Mouse (Mus musculus): ENCODE measurements around the gene Slc2a10. TPM values are rescaled to one million over a fixed set of nuclear protein-coding genes. Genes with fewer than 3 reads are reported as not detected.
A peak's percentile ranks its signal among the peaks of the same experiment; 100 is the strongest.
"Not testable (repeated sequence)": the region's sequence is repeated elsewhere in the genome, so short reads cannot be mapped to it uniquely, and the experiment has no call there.

The Slc2a10 gene
- polyA plus RNA-seq, 1 experiment from 2014 or later, result 1.1 TPM

- no peaks in the 10 kb centered on the region for H3K9me3 ChIP-seq (ENCODE audit: control insufficient read depth, low read length)
- peak overlapping the region; percentile 67 for H3K4me3 ChIP-seq (ENCODE audit: low read depth, low read length)
- peaks cover 17% of the 10 kb centered on the region for H3K36me3 ChIP-seq (ENCODE audit: control insufficient read depth, insufficient read depth, low read length)
- WGBS, result 8% methylated on average over 17 of the region's 17 CpGs
- H3K4me1 ChIP-seq (ENCODE audit: control insufficient read depth, insufficient read depth, low read length), result peaks cover 14% of the 10 kb centered on the region
- H3K9ac ChIP-seq (replicated peaks; ENCODE audit: low read depth, low read length), result peak overlapping the region; percentile 71
- H3K4me2 ChIP-seq (ENCODE audit: low read depth, low read length), result peak overlapping the region; percentile 71
- H3K27ac ChIP-seq (ENCODE audit: low read depth, low read length), result peak overlapping the region; percentile 73
- H3K27me3 ChIP-seq (ENCODE audit: control insufficient read depth, insufficient read depth, low read length), result no peaks in the 10 kb centered on the region
- peak; percentile 35 for ATAC-seq (ENCODE audit: low read depth)
These were observed 9.9 kb upstream of the Slc2a10 start for GRCm38 (mm10) chr2:165493587-165494210.

DNA sequence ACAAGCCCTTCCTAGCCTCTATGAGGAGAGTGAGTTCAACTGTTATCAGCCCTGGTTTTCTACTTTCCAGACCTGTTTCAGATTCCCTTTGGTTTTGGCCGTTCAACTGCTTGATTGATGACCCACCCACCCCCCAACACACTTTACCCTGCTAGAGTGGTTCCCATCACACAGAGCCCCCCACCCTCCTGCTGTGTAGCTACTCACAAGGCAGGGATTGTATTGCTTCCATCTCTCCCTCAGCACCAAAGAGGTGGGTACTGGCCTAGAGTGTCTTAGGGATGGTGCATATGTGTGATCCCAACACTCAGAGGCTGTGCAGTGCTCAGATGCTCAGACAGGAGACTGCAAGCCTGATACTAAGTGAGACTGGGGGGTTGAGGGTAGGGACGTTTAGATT is 9.1 kb upstream of the Slc2a10 start:
- 37% methylated on average over 2 of the region's 2 CpGs for WGBS
- H3K9ac ChIP-seq (replicated peaks; ENCODE audit: low read depth, low read length), result no peak overlapping the region

DNA sequence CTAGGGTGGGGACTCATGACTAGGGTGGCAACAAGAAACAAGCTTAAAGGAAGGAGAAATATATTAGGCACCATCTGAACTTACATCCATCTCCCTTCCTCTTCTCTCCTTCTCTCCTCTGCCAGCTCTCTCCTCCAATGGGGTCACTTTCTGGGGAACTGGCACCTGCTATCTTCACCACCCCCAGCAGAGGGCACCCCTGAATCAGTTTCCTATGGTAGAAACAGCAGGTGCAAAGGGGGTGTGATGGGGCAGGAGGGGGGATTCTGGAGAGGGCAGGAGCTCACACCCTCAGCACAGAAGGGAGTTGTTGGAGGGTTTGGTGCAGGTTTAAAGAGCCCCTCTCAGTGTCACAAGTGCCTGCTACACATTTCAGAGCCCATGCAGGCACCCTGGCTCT is 7.3 kb upstream of the Slc2a10 start:
- no peak overlapping the region for H3K4me2 ChIP-seq (ENCODE audit: low read depth, low read length)
- no peak overlapping the region for H3K9ac ChIP-seq (replicated peaks; ENCODE audit: low read depth, low read length)
- H3K36me3 ChIP-seq (ENCODE audit: control insufficient read depth, insufficient read depth, low read length), result no peaks in the 10 kb centered on the region
- H3K27ac ChIP-seq (ENCODE audit: low read depth, low read length), result no peak overlapping the region
- ATAC-seq (ENCODE audit: low read depth), result no peak
- H3K4me3 ChIP-seq (ENCODE audit: low read depth, low read length), result no peak overlapping the region
- H3K27me3 ChIP-seq (ENCODE audit: control insufficient read depth, insufficient read depth, low read length), result no peaks in the 10 kb centered on the region
- H3K9me3 ChIP-seq (ENCODE audit: control insufficient read depth, low read length), result no peaks in the 10 kb centered on the region
- H3K4me1 ChIP-seq (ENCODE audit: control insufficient read depth, insufficient read depth, low read length), result peaks cover 14% of the 10 kb centered on the region

More for the DNA sequence above, 9.1 kb upstream of the Slc2a10 start:
- peaks cover 9% of the 10 kb centered on the region; the same call in 1 of the 2 replicates for H3K36me3 ChIP-seq (ENCODE audit: control insufficient read depth, insufficient read depth, low read length)
- H3K4me2 ChIP-seq (ENCODE audit: low read depth, low read length), result no peak overlapping the region
- no peaks in the 10 kb centered on the region for H3K27me3 ChIP-seq (ENCODE audit: control insufficient read depth, insufficient read depth, low read length)
- H3K9me3 ChIP-seq (ENCODE audit: control insufficient read depth, low read length), result no peaks in the 10 kb centered on the region
- H3K4me1 ChIP-seq (ENCODE audit: control insufficient read depth, insufficient read depth, low read length), result peaks cover 14% of the 10 kb centered on the region
- H3K27ac ChIP-seq (ENCODE audit: low read depth, low read length), result peak overlapping the region; percentile 73
- no peak overlapping the region for H3K4me3 ChIP-seq (ENCODE audit: low read depth, low read length)
- ATAC-seq (ENCODE audit: low read depth), result no peak

GRCm38 (mm10) chr2:165497706-165498275 is 5.8 kb upstream of the Slc2a10 start:
- Histone ChIP-seq H3K4me2 (ENCODE audit: low read depth, low read length) (no peak overlapping the region), H3K4me3 (ENCODE audit: low read depth, low read length) (no peak overlapping the region), H3K36me3 (ENCODE audit: control insufficient read depth, insufficient read depth, low read length) (no peaks in the 10 kb centered on the region), H3K27me3 (ENCODE audit: control insufficient read depth, insufficient read depth, low read length) (no peaks in the 10 kb centered on the region), H3K9ac (replicated peaks; ENCODE audit: low read depth, low read length) (no peak overlapping the region), H3K27ac (ENCODE audit: low read depth, low read length) (no peak overlapping the region), H3K4me1 (ENCODE audit: control insufficient read depth, insufficient read depth, low read length) (peaks cover 9% of the 10 kb centered on the region), H3K9me3 (ENCODE audit: control insufficient read depth, low read length) (no peaks in the 10 kb centered on the region)
- no peak for ATAC-seq (ENCODE audit: low read depth)
- 77% methylated on average over 2 of the region's 2 CpGs for WGBS

GRCm38 (mm10) chr2:165498816-165499215 is 4.8 kb upstream of the Slc2a10 start:
- Histone ChIP-seq H3K27me3 (ENCODE audit: control insufficient read depth, insufficient read depth, low read length) (no peaks in the 10 kb centered on the region), H3K4me3 (ENCODE audit: low read depth, low read length) (no peak overlapping the region), H3K9me3 (ENCODE audit: control insufficient read depth, low read length) (no peaks in the 10 kb centered on the region), H3K27ac (ENCODE audit: low read depth, low read length) (no peak overlapping the region), H3K36me3 (ENCODE audit: control insufficient read depth, insufficient read depth, low read length) (no peaks in the 10 kb centered on the region), H3K4me1 (ENCODE audit: control insufficient read depth, insufficient read depth, low read length) (peaks cover 11% of the 10 kb centered on the region), H3K9ac (replicated peaks; ENCODE audit: low read depth, low read length) (no peak overlapping the region), H3K4me2 (ENCODE audit: low read depth, low read length) (no peak overlapping the region)
- no peak for ATAC-seq (ENCODE audit: low read depth)
- WGBS, result 75% methylated on average over 6 of the region's 6 CpGs

GRCm38 (mm10) chr2:165509686-165510085 is 6.1 kb downstream of the Slc2a10 start:
- Histone ChIP-seq H3K36me3 (ENCODE audit: control insufficient read depth, insufficient read depth, low read length) (no peaks in the 10 kb centered on the region), H3K4me2 (ENCODE audit: low read depth, low read length) (no peak overlapping the region), H3K4me3 (ENCODE audit: low read depth, low read length) (no peak overlapping the region), H3K27ac (ENCODE audit: low read depth, low read length) (no peak overlapping the region), H3K4me1 (ENCODE audit: control insufficient read depth, insufficient read depth, low read length) (peaks cover 5% of the 10 kb centered on the region), H3K27me3 (ENCODE audit: control insufficient read depth, insufficient read depth, low read length) (no peaks in the 10 kb centered on the region), H3K9ac (replicated peaks; ENCODE audit: low read depth, low read length) (no peak overlapping the region), H3K9me3 (ENCODE audit: control insufficient read depth, low read length) (no peaks in the 10 kb centered on the region)
- WGBS, result 80% methylated on average over 9 of the region's 9 CpGs
- ATAC-seq (ENCODE audit: low read depth), result no peak

- no peak overlapping the region for H3K4me2 ChIP-seq (ENCODE audit: low read depth, low read length)
- peaks cover 5% of the 10 kb centered on the region for H3K4me1 ChIP-seq (ENCODE audit: control insufficient read depth, insufficient read depth, low read length)
- H3K27ac ChIP-seq (ENCODE audit: low read depth, low read length), result no peak overlapping the region
- 40% methylated on average over 5 of the region's 5 CpGs for WGBS
- no peak overlapping the region for H3K9ac ChIP-seq (replicated peaks; ENCODE audit: low read depth, low read length)
- no peaks in the 10 kb centered on the region for H3K9me3 ChIP-seq (ENCODE audit: control insufficient read depth, low read length)
- H3K4me3 ChIP-seq (ENCODE audit: low read depth, low read length), result no peak overlapping the region
- no peaks in the 10 kb centered on the region for H3K27me3 ChIP-seq (ENCODE audit: control insufficient read depth, insufficient read depth, low read length)
- ATAC-seq (ENCODE audit: low read depth), result no peak
- H3K36me3 ChIP-seq (ENCODE audit: control insufficient read depth, insufficient read depth, low read length), result no peaks in the 10 kb centered on the region
These were observed 6.9 kb downstream of the Slc2a10 start for GRCm38 (mm10) chr2:165510466-165510865.

- not testable (repeated sequence) for H3K9me3 ChIP-seq (ENCODE audit: control insufficient read depth, low read length); H3K36me3 ChIP-seq (ENCODE audit: control insufficient read depth, insufficient read depth, low read length); H3K27ac ChIP-seq (ENCODE audit: low read depth, low read length); H3K9ac ChIP-seq (replicated peaks; ENCODE audit: low read depth, low read length); ATAC-seq (ENCODE audit: low read depth); H3K4me1 ChIP-seq (ENCODE audit: control insufficient read depth, insufficient read depth, low read length); H3K4me3 ChIP-seq (ENCODE audit: low read depth, low read length); H3K4me2 ChIP-seq (ENCODE audit: low read depth, low read length); H3K27me3 ChIP-seq (ENCODE audit: control insufficient read depth, insufficient read depth, low read length)
- 65% methylated on average over 2 of the region's 2 CpGs for WGBS
These were observed 7.4 kb downstream of the Slc2a10 start for GRCm38 (mm10) chr2:165510914-165511458.

- 85% methylated on average over 4 of the region's 4 CpGs for WGBS
- not testable (repeated sequence) for ATAC-seq (ENCODE audit: low read depth); H3K4me3 ChIP-seq (ENCODE audit: low read depth, low read length)
These were observed 7.9 kb downstream of the Slc2a10 start for GRCm38 (mm10) chr2:165511530-165511929.

More at GRCm38 (mm10) chr2:165511530-165511929, 7.9 kb downstream of the Slc2a10 start:
- not testable (repeated sequence) for H3K9ac ChIP-seq (replicated peaks; ENCODE audit: low read depth, low read length); H3K9me3 ChIP-seq (ENCODE audit: control insufficient read depth, low read length); H3K4me2 ChIP-seq (ENCODE audit: low read depth, low read length); H3K27ac ChIP-seq (ENCODE audit: low read depth, low read length); H3K4me1 ChIP-seq (ENCODE audit: control insufficient read depth, insufficient read depth, low read length); H3K27me3 ChIP-seq (ENCODE audit: control insufficient read depth, insufficient read depth, low read length); H3K36me3 ChIP-seq (ENCODE audit: control insufficient read depth, insufficient read depth, low read length)
